Mouse (Mus musculus) cerebellum, adult 9-11 months (tissue): ENCODE measurements around the gene Rad21l.
A peak's percentile ranks its signal among the peaks of the same experiment; 100 is the strongest.

Experiments used
- DNase-seq: peaks from one replicate; pipeline ENCODE4 v3.0.0; 2022

Gene Rad21l

DNA sequence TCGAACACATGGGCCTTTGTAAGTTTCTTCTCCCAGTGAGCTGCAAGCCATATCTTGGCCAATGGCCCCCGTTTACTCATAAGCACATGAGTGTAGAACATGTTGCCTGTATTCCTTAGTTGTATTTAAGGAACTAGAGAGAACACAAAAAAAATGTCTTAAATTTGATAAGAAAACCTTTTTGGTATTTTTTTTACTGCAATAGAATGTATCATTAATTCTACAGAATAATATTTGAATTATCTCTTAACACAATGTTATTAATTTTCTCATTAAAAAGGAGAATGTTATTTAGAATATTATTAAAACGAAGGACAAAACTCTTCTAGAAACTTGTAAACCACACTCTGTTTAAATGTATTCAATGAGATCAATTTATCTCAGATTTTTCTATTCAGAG, at the start of gene Rad21l:
Gene Rad21l (minus strand): TSS at position 101 of the 400 bp plus-strand sequence.
- DNase-seq = no peak

DNA sequence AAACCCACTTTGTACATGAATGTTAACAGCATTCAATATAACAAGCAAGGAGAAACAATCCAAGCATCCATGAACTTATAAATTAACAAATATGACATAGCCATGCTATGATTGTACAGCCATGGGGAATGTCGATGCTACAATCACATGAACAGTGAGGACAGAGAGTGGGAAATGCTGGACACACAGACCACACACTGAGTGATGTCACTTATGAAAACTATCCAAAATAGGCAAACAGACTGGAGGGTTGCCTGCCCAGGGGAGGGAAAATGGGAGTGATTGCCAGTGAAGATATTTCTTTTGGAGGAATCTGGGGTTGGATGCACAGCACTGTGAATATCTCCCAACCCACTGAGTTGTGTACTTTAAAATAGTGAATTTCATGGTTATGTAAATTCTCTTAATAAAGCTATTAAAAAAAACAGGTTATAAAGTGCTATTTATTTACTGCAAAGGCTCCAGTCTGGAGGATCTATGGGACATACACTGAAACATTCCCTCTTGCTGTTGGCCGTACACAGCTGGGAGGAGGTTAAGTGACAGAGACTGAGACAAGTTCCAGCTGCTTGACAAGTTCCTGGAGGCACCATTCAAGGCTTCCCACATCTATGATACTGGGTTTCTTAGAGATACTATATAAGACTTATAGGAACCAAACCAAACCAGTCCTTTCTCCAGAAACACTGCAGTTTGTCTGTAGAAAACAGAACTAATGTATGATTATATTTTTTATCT, 48.2 kb upstream of the Rad21l start:
- DNase-seq = no peak

DNA sequence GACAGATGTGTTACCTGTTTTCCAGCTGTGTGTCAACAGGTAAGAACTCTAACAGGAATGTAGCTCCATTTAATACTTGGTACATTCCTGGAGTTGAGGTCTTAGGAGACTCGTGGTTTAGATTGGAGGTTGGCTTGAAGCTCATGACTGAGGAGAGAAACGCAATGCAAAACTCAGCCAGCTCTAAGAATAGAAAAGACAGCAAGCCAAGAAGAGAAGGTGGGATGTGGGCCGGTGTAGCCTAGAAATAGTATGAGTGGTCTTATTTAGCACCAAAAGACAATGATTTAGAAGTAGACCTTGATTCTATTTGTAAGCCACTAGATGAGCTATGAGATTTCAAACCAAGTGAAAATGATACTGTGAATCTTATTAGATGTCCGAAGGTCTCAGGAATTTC, 47.2 kb upstream of the Rad21l start:
- no peak for DNase-seq

DNA sequence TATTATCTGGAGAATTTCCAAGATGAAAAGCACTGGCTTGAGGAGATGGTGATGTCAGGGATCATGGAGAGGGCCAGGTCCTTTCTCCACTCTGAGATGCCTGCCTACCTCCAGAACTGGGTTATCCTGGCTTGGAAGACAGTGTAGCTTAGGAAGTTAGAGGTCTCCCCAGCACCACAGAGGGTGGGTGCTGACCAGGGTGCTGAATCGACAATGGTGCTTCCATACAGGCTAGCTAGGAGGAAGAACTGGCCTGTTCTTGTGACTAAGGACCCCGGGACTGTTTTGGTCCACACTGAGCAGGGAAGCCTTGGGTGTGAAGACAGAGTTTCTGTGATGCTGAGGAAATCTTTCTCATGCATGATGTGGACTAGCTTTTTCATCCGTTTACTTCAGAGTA, 44.3 kb upstream of the Rad21l start:
- no peak for DNase-seq

DNA sequence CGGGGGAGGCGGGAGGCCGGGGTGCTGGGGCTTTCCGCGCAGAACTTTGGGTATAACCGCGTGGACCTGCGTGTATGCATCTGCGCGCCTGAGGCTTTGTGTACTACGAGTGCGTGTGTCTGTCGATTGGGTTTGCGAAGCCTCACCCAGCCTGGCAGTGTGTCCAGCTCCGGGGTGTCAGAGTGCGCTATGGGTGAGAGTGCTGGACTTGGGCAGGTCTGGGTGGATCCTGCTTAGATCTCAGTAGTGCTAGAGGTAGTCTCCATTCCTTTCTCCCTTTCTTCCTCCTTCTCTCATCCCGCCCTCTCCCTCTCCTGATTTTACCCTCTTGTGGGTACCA, 34.5 kb upstream of the Rad21l start:
- no peak for DNase-seq

DNA sequence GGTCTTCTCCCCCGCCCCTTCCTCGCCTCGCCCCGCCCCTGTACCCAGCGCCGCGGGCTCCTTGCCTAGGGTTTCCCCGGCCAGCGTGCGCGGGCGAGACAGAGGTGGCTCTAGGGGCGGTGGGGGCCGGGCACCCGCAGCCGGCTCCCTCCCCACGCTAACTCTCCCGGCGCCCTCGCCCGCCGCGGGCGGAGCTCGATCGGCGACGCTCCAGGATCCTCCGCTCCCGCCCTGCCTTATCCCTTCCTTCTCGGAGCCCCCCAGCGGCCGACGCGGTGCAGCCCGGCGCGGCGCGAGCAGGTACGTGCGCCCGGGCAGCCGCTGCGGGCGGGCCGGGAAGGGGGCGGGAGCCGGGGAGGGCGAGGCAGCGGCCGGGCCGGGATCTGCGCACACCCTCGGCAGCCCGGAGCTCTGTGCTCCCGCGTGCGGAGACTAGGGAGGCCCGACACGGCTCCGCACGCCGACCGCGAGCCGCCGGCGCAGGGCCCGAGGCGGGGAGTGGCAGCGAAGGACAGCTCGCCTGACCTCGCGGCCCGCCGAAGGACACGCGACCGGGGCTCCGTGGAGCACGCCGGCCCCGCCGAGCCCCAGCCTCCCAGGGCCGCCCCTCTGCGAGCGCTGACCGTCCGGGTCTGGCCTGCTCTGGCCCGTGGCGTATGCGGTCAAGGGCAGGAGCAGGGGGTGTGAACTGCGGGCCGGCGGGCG, 34.0 kb upstream of the Rad21l start:
- DNase-seq = peak; percentile 43

DNA sequence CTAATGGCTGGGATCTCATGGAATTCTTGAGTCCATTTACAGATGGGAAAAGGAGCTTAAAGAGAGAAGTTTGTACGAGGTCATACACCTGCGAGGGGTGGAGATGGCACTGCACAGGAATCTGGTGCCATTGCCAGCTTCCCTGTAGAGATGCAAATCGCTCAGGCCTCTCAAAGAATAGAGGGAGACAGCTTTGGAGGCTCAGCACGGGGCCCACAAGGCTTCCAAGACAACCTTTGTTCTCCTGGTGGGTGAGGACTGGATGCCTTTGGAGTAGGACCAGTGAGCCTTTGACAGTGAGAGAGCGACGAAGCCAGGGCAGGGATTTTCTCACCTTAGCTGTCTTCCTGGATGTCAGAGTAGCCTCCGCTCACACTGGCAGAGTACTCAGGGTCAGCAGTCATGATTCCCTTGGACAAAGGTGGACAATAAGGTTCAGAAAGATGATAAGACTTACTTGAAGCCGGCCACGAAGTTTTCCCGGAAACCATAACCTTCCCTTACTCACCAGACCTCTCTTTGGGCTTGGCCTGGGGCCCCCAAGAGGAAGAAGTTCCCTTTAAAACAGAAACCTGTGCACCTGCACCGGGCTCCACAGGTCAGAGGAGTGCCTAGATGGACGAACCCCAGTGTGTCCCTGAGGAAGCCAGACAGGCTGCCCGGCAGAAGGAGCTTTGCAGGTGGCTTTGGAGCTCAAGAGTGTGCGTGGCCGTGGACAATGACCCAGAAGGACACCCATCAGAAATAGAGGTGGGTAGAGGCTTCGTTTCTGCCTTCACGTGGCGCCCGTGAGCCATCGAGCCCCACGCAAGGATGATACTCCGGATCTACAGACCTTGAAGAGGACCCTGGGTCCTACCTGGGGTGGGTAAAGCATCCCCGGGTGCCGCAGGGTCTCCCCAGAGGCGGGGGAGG, 33.2 kb upstream of the Rad21l start, which contains the start of gene Tmem74b:
Gene Tmem74b (plus strand): TSS at position 778 of the 915 bp plus-strand sequence.
- DNase-seq = no peak

DNA sequence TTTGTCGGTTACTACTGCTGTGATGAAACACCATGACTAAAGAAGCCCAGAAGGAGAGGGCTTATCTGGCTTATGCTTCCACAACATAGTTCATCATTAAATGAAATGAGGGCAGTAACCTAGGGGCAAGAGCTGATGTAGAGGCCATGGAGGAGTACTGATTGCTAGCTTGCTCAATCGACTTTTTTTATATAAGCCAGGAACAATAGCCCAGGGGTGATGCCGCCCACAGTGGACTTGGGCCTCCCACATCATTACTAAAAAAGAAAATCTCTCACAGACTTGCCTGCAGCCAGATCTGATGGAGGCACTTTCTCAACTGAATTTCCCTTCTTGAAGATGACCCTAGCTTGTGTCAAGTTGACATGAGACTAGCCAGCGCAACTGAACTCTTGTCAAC, 14.6 kb upstream of the Rad21l start:
- no peak for DNase-seq

DNA sequence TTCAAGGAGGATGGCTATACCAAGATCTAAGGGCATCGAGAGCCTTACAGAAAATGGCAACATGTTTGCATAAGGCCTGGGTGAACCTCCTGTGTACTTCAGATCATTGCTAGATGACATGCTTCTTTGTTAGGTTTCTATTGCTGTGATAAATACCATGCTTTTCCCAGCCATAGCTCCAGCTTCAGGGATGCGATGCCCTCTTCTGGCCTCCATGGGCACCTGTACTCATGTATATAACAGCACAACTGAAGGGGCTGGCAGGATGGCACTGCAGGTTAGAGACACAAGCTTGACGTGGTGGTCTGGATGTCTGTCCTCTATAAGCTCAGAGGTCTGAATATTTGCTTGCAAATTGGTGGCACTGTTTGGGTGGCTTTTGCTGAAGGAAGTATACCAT, 14.0 kb upstream of the Rad21l start:
- peak; percentile 29 for DNase-seq

DNA sequence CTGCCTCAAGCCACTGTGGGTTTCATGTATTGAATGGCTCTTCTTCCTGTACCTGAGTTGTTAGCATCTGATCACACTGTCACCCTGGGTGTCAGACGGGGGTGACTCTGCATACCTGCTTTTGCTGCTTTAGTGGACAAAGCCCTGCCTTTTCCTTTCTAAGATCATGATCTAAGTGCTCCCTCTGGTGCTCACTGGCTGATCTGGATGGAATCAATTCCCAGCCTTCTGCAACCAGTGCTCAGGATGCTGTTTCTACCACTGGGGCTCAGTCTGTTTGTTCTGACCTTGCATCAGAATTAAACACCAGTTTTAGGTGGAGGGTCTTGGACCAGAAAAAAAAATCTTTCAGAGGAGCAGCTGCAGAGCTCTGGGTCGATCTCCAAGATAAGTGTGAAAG, 7.9 kb upstream of the Rad21l start:
- peak; percentile 23 for DNase-seq

DNA sequence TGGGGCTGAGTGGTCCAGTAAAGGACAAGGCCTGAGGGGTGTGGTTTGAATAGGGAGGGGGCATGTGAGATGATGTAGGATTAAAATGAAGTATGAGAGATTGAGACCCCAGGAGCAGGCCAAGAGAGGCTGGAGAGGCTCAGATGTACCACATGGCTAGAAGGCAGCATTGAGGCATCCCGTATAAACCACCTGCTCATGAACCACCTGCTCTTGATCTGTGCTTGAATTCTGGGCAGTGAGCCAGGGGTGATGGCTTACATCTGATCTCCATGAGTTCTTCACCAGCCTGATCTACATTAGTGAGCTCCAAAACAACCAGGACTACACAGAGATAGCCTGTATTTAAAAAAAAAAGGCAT, 2.6 kb upstream of the Rad21l start:
- DNase-seq = no peak

DNA sequence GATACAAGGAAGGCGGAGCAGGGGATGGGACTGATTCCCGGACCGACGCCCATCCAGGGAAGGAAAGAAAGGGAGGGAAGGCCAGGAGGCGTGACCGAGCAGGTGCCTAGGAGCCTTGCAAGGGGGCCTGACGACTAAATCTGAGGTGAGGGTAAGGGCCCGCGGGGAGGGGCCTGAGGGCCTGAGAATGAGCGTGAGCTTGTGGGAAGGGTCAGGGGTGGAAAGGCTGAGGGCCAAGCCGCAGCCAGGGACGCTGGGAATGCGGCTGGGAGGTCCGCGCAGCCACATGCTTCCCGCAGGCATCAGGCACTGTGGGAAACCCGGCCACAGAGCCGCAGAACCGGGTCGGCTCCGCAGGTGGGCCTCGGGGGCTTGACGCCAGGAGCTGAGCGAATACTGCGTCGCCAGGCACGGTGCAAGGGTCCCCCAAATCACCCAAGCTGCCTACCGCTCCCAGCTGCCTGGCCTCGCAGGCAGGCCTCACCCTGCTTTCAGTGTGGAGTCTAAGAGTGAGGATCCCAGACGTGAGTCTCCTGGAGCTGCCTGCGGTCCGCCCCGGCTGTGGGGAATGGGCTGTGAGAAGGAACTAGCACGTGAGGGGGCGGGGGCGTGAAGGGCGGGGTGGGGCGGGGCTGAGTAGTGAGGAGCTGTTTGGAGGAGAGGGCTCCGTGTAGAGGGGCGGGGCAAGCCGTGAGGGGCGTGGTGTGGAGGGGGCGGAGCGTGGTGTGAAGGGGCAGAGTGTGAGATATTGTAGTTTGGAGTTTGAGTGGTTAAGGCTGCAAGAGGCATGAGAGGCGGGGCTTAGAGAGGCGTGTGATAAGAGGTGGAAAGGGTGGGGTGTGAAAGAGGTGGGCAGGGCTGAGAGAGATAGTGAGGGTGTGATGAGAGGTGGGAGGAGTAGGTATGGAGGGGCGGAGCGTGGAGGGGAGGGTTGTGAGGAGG, 2.0 kb upstream of the Rad21l start:
- DNase-seq = peak; percentile 11

DNA sequence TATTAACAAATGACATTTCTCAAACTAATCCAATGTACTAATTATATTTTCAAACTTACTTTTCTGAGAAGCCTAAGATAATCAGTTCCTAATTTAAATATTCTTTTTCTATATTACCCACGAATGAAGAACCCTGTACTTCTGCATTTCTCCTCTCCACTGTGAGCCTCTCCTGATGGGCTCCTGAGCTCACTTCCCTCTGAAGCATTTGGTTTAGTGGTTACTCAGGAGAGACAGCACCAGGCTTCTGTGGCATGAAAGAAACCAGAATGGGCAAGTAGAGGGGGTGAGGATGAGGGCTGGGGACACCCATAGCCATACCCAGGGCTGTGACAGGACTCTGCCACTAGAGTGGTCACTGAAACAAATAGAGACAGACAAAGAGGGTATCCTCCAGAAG, 16.3 kb downstream of the Rad21l start:
- no peak for DNase-seq

DNA sequence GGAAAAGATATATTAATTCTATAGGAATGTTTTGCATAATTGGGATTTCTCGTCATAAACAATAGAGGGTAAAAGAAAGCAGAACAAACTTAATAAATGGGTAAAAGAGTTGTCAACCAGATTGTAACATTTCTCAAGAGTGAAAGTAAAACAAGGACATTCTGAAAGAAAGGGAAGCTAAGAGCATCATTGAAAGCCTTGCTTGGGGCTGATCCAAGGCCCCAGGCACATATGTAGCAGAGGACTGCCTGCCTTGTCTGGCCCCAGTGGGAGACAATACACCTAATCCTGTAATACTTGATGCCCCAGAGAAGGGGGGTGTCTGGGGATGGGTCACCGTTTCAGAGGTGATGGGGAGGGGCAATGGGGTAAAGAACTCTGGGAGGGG, 32.3 kb downstream of the Rad21l start:
- no peak for DNase-seq

DNA sequence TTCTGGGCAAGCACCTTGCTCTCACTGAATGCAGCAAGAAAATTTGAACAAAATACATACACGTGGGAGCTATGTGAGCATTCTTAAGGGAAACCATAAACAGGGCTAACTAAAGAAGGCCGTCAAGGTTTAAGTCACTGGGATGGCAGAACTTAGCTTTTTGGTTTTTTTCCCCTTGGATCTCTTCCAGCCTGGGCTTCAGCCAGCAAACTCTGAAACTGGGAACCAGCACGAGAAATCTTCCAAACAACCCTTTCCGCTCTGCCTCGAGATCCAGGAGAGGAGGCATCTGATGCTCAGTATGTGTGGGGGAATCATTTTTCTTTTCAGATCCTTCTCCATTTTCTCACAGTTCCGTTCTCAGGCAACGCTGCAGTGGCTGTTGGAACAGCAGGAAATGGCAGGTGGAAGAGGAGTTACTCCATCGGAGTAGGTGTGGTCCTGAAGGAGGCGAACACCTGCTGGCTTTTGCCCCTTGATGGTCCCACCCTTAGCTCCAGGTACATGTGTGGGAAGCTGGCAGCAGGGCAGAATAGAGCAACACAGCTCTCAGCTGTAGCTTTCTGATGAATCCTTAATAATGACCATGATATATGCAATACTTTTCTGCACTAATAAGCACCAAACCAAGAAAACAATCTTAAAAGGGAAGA, 32.8 kb downstream of the Rad21l start:
- DNase-seq = no peak

DNA sequence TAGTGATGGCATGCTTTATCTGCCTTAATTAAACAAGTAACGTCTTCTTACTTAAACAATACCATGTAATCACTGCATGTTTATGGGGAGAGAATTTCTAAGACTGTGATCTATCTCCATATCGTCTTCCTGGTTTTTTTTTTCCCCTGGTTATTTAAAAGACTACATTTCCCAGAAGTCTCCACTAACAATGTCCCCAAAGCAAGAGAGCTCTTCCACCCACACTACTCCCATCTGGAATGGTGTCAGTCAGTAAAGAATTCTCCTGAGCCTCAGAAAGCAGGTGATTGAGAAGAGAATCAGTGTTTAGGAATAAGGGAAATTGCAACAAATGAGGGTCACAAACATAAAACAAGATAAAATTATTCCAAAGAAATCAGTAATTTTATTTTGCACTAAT, 33.4 kb downstream of the Rad21l start:
- no peak for DNase-seq

DNA sequence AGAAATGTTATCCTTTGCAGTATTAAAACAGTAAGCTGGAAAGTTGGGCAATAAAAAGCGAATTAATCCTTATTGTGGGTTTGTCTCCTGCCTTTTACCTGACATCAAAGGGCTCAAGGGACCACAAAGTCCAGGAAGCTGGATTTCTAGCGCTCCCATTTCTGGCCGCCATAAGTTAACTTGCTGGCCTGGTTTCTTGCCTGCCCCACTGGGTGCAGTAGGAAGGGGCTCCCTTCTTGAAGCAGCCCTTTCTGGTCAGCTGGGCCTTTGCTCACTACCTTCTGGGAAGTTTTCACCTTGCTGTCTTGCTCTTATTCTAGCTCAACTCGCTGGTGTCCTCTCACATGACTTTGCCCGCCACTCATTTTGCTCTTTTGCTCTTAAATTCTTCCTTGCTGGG, 35.4 kb downstream of the Rad21l start:
- no peak for DNase-seq

DNA sequence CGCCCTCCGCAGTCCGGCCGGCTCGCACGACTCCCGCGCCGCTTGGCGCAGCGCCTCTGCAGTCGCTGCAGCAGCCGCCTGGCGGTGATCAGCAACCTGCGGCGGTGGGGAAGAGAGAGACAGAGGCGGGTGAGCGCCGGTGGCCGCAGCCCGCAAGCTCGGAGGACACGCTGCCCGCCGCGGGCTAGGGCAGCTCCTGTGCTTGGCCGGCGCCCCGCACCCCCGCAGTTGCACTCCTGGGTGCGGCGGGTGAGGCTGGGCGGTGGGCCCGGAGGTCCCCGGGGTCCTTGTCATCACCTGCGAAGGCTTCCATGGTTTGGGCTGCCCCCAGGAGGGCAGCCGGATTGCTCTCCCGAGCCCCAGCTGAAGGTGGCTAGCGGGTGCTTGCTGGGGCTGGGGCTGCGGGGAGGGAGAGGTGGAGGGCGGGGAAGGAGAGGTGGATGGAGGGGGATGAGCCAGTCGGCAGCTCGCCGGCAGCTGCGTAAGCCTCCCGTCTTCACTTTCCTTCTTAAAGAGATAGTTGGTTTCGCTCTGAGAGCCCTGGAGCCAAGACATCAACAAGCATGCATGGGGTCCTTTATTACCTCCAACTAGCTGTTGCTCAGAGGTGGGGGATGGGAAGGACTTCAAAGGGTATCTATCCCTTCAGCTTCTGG, 36.0 kb downstream of the Rad21l start, which contains the start of gene Snph:
Gene Snph (minus strand): TSS at position 435 of the 656 bp plus-strand sequence.
- peak; percentile 86 for DNase-seq

DNA sequence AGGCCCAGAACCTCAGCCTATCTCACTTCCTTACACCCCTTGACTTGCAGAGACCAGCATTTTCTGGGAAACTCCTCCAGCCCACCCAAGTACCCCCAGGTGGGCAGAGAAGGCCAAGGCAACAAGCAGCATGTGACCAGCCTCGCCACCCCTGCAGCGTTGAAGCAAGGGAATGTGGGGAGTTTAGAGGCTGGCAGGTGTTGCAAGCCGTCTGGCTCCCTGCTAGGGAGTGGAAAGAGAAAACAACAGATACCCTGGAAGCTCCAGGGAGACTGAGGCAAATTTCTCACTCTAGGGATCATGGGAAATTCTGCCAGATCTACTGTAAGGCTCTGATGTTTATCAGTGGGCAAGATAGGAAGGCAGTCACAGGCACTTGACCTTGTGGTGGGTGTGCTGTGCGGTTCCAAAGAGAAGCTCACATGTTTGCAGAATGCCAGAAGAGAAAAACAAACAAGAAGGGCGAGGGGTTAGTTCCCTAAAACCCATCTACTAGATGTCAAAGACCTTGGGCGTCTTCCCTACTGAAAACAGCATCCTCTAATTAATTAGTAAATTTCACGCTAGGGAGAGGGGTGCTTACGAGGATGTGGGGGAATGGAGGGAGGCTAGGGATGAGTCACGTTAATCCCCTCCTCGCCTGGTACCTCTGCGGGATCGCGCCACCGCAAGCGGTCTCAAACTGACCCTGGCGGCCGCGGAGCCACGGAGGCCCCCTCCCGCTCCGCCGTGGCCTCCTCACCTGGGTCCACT, 36.8 kb downstream of the Rad21l start:
- DNase-seq = no peak

DNA sequence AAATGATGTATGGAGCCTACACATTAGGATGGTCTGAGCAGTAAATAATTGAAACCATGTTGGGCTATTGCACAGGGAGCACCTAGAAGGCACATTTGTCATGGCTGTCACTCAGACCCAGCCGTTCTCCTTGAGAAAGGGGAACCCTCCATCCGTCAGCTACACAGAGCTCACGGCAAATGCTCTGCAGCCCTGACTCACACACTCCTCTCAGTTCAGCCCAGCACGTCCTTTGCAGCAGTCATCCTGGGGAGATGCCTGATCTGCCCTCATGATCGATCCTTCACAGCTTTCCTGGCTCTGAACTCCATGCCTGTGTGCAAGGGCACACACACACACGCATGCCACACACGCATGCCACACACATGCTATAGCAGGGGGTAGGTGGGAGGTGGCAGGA, 39.0 kb downstream of the Rad21l start:
- no peak for DNase-seq

DNA sequence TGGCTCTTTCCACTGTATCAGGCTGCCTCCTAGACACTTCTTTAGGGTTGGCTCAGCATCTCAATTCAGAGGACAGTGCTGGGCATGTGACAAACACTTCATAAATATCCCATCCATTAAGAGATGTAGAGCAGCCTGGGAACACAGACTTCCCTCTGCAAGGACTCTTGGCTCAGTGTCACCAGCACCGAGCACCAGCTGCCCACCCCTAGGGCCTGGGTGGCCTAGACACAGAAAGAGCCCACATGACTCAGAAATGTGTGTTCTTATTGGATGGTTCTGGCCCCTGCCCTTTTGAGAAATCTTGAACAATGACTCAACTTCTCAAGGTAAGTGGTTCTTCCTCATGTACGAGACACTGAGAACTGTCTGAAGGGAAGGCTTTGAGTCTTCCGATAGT, 40.3 kb downstream of the Rad21l start:
- DNase-seq = no peak
